Mouse (Mus musculus) megakaryocyte-erythroid progenitor cell, adult 5 weeks (primary cell): ENCODE data around the gene Lclat1. TPM values are rescaled to one million over a fixed set of nuclear protein-coding genes. Genes with fewer than 3 reads are reported as not detected.

Experiments
- polyA plus RNA-seq: library from polyadenylated mRNA; stranded (reverse); fragments of >175 nt; gene quantifications from 2 replicates; pipeline ENCODE4 v1.2.3, GENCODE M21; 2012

Gene Lclat1
- polyA plus RNA-seq = 3.5 and 4.0 TPM in 2 replicates

DNA sequence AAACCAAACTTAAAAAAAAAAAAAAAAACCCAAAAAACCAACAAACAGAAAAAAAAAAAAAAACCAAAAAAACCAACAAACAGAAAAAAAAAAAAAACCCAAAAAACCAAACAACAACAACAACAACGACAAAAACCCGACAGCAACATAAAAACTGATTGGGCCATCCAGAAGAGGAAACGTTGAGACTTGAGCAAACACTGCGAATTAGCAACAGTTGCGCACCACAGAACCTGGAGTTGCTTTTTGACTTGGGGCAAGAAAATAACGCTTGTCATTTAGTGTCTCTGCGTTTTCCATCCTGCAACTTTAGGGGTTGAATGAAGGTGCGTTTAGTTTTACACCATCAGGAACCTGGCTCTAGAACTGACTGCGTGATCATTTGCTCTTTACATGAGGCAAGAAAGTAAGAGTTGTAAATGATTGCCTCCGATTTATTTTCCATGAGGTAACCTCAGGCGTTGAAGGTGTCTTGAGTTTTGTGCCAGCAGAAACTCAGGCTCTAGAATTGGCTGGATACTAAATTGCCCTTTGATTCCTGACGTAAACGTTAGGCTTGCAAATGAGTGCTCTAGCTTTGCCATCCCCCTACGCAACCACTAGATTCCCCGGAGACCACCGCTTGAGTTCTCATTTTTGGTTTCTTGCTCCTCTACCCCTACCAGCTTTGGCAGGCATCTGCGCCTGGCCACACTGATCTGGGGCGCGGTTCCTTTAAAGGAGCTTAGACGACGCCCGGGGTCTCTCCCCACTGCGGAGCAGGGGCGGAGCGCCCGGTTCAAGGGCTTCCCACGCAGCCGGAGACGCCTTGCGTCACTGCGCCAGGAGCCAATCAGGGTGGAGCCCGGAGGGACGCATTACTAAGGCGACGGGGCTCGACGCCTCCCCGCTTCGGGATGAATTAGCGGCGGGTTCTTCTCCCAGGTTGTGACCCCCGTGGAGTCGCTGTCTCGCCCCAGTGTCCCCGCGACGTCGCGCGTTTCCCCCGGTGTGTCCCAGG is at the start of gene Lclat1:
Lclat1 (plus strand) TSS at position 828 of the 1,000 bp plus-strand sequence.

Other genes with a start within 250 kb of the Lclat1 start
- 18.3 and 29.2 TPM in 2 replicates for gene Lbh, start 189.7 kb upstream of the Lclat1 start, polyA plus RNA-seq